Mouse (Mus musculus) CD4-positive helper T cell, adult 2 months (primary cell): ENCODE results near the gene Cfap43.

ENCODE experiments used
- DNase-seq: peaks from one replicate; pipeline ENCODE4 v3.0.0-alpha.2; 2012; ENCODE audit warnings: low read depth, missing footprints, low spot score

Gene Cfap43

GRCm38 (mm10) chr19:47919126-47919965, at the start of gene Cfap43, which contains the start of gene Itprip:
Cfap43 (minus strand) TSS chr19:47919287.
Itprip (minus strand) TSS chr19:47919299.
- DNase-seq, result peak; percentile 91

- no peak for DNase-seq
Measured at GRCm38 (mm10) chr19:47958181-47958580, 39.1 kb upstream of the Cfap43 start.

GRCm38 (mm10) chr19:47953169-47953568, 34.1 kb upstream of the Cfap43 start:
- no peak for DNase-seq

GRCm38 (mm10) chr19:47950946-47951345, 31.9 kb upstream of the Cfap43 start:
- DNase-seq, result no peak

GRCm38 (mm10) chr19:47946821-47947465, 27.9 kb upstream of the Cfap43 start:
- DNase-seq, result no peak

DNA sequence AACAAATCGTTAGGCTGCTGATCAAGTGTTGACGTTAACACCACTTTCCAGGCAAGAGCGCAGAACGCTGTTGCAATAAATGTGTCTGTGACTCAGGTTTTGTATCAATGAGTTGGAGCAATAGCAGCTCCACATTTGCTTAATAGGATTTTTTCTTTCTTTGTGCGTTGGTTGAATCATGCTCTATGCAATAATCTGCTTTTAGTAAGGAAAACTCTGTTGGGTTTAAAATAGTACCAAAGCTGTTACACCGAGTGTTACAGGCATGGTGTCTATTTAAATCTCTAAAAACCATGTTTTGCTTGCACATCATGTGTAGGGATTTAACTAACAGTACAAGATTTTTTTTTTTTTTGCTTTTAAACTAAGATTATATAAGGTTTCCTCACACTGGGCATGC, 20.3 kb upstream of the Cfap43 start:
- no peak for DNase-seq

DNA sequence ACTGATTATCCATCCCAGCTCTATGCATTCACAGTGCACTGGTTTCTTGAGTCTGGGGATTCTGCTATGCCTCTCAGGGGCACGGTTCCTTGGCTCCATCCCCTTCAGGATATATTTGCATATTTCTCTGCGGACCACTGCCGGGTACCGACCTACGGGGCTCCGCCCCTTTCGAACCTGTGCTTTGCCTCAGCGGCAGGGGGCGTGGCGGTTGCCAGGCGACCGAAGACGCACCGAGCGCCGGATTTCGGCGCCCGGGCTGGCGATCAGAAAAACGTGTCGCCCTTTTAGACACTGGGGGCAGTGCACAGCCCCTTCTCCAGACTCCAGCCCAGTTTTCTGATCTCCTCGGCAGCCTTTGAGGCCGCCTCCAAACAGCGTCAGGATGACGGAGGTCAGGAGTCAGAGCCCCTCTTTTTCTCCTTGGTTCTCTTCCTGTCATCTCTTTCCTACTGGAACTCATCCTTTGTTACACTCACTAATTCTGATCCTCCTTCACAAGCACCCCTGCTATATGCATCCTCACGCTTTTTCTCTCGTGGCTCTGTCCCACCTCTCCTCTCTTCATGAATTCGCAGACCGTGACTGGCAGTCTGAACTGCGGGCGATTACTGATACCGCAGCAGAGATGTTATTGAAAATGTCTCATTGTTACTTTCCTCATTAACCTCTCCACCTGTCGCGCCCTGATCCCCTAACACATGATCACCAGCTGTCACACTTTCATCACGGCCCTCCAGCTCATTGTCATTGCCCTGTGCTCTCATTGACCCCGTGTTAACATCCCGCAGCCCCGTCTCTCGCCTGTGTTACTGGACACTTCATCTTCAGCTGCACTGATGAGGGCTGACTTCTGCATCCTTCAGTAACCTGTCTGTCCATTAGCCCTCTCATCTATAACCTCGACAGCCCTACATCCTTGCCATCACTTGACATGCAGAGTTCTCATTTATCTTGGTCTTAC, 18.6 kb upstream of the Cfap43 start, which contains the start of gene Cfap58:
Gene Cfap58, plus strand, starts transcription at position 233 of the 964 bp plus-strand sequence.
- DNase-seq, result peak; percentile 86

GRCm38 (mm10) chr19:47936938-47937337, 17.9 kb upstream of the Cfap43 start:
- DNase-seq, result no peak

DNA sequence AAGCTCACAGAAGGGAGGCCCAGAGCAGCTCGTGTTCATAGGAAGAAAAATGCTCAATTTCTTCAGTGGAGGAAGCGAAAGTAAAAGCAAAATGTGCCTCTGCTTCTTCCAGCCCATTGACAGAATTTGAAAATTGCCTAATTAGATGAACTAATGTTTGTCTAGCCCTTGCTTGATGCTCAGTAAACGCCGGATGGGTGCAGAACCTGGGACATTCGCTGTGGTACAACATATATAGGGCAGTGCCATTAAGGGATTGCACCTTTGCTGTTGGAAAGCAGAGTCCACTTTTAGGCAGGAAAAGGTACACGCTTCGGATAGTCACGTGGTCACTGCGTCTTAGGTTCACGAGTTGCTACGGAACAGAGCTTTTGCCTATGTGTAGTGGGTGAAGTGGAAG, 17.4 kb upstream of the Cfap43 start:
- no peak for DNase-seq

GRCm38 (mm10) chr19:47935530-47935929, 16.4 kb upstream of the Cfap43 start:
- no peak for DNase-seq

GRCm38 (mm10) chr19:47934636-47935238, 15.7 kb upstream of the Cfap43 start:
- no peak for DNase-seq

DNA sequence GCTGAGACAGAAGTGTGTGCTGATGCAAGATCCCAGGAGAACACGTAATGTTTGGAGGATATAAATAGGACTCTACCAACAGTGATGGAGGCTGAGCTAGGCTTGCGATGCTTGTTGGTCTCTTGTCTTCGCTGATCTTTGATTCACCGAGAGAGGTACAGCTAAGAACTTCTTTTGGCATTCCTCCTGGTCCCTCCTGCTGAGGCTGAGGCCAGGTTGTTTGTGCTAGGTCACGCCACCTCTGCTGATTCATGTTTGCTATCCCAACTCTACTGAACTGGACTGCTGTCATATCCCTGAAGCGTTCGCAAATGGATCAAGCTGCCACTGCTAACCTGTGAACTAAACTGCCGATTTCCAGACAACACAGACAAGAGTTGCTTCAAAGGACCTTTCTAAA, 15.1 kb upstream of the Cfap43 start:
- no peak for DNase-seq

DNA sequence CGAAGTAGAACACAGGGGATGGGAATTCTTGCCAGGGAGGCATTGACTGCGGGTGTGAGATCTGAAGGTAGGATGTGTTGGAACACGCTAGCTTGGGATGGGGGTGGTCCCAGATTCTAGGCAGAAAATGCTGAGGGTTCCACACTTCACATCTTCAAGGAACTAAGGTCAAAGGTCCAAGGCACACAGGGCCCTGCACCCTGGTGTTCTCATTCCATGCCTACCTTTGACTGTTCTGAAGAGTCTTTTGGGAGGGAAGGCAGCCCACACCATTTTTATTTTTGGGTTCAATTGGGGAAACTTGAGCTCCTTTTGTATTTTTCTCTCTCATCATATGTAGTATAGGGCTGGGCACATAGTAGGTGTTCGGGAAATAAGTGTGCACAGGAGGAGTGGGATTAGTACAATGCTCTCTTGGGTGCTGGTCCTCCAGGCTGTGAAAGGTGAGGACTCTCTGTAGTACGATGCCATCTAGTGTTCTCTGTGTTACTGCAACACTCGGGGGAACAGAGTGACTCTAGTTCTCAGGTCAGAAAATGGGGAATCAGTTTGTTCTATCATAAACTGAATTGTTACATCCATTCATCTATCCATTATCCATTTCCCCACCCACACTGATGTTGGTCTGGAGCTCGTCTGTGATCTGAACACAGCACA, 13.0 kb upstream of the Cfap43 start:
- peak; percentile 73 for DNase-seq

GRCm38 (mm10) chr19:47929043-47929442, 10.0 kb upstream of the Cfap43 start:
- DNase-seq, result no peak

GRCm38 (mm10) chr19:47927032-47927431, 7.9 kb upstream of the Cfap43 start:
- DNase-seq, result no peak

- no peak for DNase-seq
Measured at GRCm38 (mm10) chr19:47925819-47926218, 6.7 kb upstream of the Cfap43 start.

- DNase-seq, result no peak
Measured at GRCm38 (mm10) chr19:47919966-47920375, 884 bp upstream of the Cfap43 start.

GRCm38 (mm10) chr19:47918455-47919101, 509 bp downstream of the Cfap43 start:
- peak; percentile 64 for DNase-seq

- no peak for DNase-seq
Measured at GRCm38 (mm10) chr19:47918016-47918415, 1.1 kb downstream of the Cfap43 start.

GRCm38 (mm10) chr19:47917396-47917795, 1.7 kb downstream of the Cfap43 start:
- no peak for DNase-seq
